Mouse (Mus musculus): ENCODE results near the gene Paqr4. TPM values are rescaled to one million over a fixed set of nuclear protein-coding genes. Genes with fewer than 3 reads are reported as not detected.

Gene Paqr4
- polyA plus RNA-seq, 1 experiment from 2014 or later, result 8.0 TPM

DNA sequence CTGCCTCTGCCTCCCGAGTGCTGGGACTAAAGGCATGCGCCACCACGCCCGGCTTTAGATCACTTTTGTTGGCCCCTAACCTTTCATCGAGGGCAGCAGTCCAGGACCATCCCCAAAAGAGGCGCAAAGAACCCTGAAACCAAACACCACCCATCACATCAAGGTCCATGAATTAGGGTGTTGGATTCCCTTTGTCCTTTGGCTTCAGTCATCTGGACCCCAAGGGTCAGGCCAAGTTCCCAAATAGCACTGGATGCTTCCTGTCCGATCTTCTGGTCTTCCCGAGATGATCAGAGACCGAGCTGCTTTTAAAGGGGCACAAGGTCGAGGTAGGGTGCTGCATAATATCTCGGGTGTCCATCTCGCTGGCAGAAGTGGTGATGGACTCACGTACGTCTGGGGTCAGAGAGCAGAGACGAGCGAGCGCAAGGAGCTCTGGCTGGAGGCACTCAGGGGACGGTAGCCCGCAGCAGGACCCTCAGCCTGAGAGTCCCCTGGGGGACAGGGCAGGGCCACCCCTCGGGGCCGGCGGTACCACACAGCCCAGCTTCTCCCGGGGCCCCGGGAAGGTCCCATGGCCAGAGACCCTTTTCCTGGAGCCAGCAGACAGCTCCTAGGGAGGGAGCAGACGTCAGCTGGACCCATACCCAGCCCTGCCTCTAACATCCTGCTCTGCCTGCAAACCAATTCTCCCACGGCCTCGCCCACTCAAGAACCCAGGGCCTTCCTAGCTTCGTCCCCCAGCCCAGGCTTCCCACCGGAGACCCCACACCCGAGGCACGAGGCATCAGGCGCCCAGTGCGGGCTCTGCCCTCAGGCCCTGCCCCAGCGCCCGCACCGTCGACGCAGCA, 917 bp upstream of the Paqr4 start:
- H3K27ac ChIP-seq (replicated peaks), result no peak overlapping the region
- H3K27me3 ChIP-seq, result peaks cover 94% of the 10 kb centered on the region
- H3K4me3 ChIP-seq (replicated peaks), result no peak overlapping the region
- peaks cover 65% of the 10 kb centered on the region for H3K4me1 ChIP-seq (replicated peaks)
- ATAC-seq (ENCODE audit: insufficient read depth), result no peak
- peaks cover 9% of the 10 kb centered on the region; the same call in 1 of the 2 replicates for H3K36me3 ChIP-seq (replicated peaks)
- H3K9me3 ChIP-seq (replicated peaks), result no peaks in the 10 kb centered on the region
- no peak overlapping the region for H3K9ac ChIP-seq
- H3K4me2 ChIP-seq, result peak overlapping the region; percentile 98; the same call in 1 of the 2 replicates
- WGBS (ENCODE audit: insufficient replicate concordance), result 44% methylated on average over 38 of the region's 38 CpGs

DNA sequence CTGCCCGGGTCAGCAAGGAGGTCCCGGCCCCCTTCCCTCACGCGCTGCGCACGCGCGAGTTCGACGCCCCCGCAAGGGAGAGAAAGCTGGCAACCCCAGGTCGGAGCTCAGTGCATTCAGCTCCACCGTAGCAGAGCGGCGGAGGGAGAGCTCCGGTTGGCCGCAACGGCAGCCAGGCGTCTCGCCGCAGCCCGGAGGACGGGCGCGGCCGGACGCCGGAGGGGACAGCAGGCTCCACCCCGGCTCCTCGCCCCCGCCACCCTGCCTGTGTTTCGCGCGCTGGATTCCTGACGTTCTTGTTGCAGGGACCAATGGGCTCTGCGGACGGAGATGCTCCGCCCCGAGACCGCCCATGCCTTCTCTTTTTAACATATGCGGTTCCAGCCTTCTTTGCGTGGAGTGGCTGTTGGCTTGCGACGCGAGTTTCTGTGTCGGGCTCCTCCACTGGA, 507 bp downstream of the Paqr4 start:
- peak overlapping the region; percentile 45; the same call in 1 of the 2 replicates for H3K27ac ChIP-seq (replicated peaks)
- peaks cover 80% of the 10 kb centered on the region for H3K27me3 ChIP-seq

DNA sequence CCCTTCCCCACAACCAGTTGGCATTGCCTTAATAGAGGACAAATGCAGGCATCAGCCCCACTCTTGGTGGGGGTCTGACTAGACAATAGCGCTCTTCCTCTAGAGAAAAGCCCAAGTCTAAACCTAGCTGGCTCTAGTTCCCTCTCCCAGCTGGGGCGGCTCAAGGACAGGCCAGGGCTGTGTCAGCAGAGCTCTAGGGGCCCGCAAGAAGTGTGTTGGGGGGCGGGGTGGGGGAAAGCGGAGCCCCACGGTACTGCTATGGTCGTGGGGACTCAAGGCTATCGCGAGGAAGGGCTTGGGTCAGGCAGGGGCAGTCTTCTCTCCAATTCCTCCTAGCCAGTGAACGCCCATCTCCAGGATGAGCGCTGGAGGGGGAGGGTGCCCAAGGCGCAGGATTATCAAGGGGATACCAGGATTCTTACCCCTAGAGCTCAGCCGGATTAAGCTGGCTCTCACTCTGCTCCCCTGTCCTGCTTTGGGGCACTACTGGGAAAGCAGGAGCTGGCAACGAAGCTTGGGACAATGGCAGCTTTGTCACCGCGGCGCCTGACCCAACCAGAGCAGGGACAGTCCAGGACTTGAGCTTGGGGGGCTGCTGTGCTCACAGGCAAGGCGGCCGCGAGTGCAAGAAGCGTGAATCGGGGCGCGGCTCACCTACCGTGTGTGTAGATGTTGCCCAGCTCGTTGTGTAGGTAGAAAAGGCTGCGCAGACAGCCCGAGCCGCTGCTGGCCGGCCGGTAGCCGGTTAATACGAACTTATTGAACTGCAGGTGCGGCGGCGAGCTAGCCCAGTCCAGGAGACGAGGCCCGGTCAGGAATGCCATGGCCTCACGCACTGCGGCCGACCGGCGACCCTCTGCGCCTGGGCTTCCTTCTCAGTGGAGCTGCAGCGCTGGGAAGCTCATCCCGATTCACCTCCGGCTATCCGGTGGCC, 1.2 kb downstream of the Paqr4 start:
- peaks cover 73% of the 10 kb centered on the region for H3K27me3 ChIP-seq
- H3K27ac ChIP-seq (replicated peaks), result peak overlapping the region; percentile 45; the same call in 1 of the 2 replicates
- no peaks in the 10 kb centered on the region for H3K9me3 ChIP-seq (replicated peaks)
- ATAC-seq (ENCODE audit: insufficient read depth), result 0 out of 2 replicates have a peak, but pooled peaks have one; percentile 1
- H3K9ac ChIP-seq, result peak overlapping the region; percentile 69
- H3K4me1 ChIP-seq (replicated peaks), result peaks cover 50% of the 10 kb centered on the region
- H3K36me3 ChIP-seq (replicated peaks), result peaks cover 27% of the 10 kb centered on the region; the same call in 1 of the 2 replicates
- peak overlapping the region; percentile 67 for H3K4me3 ChIP-seq (replicated peaks)
- 2% methylated on average over 48 of the region's 48 CpGs for WGBS (ENCODE audit: insufficient replicate concordance)
- H3K4me2 ChIP-seq, result peak overlapping the region; percentile 98

More for the DNA sequence above, 507 bp downstream of the Paqr4 start:
- peak; percentile 87 for ATAC-seq (ENCODE audit: insufficient read depth)
- H3K4me2 ChIP-seq, result peak overlapping the region; percentile 98
- peaks cover 21% of the 10 kb centered on the region; the same call in 1 of the 2 replicates for H3K36me3 ChIP-seq (replicated peaks)
- peak overlapping the region; percentile 67 for H3K4me3 ChIP-seq (replicated peaks)
- H3K9ac ChIP-seq, result peak overlapping the region; percentile 69
- H3K9me3 ChIP-seq (replicated peaks), result no peaks in the 10 kb centered on the region
- WGBS (ENCODE audit: insufficient replicate concordance), result under 1% methylated on average over 46 of the region's 46 CpGs
- H3K4me1 ChIP-seq (replicated peaks), result peaks cover 53% of the 10 kb centered on the region

DNA sequence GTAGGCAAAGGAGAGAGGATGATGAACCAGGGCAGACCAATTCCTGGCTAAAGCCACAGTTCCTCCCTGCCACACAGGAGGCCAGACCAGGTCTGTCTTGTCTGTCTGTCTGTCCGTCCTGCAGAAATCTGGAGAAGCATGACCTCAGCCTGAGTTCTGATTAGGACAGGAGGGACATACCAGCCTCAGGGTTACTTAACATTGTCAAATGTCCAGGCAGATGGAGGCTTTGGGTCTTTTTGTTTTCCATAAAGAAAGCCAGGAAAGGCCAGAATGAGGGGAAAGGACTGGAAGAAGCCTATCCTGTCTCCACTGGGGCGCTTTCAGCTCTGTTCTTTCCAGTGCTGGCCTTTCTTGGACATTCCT, 1.8 kb downstream of the Paqr4 start:
- no peak for ATAC-seq (ENCODE audit: insufficient read depth)
- Histone ChIP-seq H3K4me2 (peak overlapping the region; percentile 98), H3K9me3 (replicated peaks) (no peaks in the 10 kb centered on the region), H3K4me1 (replicated peaks) (peaks cover 50% of the 10 kb centered on the region), H3K27ac (replicated peaks) (no peak overlapping the region), H3K9ac (no peak overlapping the region), H3K4me3 (replicated peaks) (peak overlapping the region; percentile 67; the same call in 1 of the 2 replicates), H3K27me3 (peaks cover 67% of the 10 kb centered on the region), H3K36me3 (replicated peaks) (peaks cover 34% of the 10 kb centered on the region)
- 37% methylated on average over 2 of the region's 2 CpGs for WGBS (ENCODE audit: insufficient replicate concordance)

DNA sequence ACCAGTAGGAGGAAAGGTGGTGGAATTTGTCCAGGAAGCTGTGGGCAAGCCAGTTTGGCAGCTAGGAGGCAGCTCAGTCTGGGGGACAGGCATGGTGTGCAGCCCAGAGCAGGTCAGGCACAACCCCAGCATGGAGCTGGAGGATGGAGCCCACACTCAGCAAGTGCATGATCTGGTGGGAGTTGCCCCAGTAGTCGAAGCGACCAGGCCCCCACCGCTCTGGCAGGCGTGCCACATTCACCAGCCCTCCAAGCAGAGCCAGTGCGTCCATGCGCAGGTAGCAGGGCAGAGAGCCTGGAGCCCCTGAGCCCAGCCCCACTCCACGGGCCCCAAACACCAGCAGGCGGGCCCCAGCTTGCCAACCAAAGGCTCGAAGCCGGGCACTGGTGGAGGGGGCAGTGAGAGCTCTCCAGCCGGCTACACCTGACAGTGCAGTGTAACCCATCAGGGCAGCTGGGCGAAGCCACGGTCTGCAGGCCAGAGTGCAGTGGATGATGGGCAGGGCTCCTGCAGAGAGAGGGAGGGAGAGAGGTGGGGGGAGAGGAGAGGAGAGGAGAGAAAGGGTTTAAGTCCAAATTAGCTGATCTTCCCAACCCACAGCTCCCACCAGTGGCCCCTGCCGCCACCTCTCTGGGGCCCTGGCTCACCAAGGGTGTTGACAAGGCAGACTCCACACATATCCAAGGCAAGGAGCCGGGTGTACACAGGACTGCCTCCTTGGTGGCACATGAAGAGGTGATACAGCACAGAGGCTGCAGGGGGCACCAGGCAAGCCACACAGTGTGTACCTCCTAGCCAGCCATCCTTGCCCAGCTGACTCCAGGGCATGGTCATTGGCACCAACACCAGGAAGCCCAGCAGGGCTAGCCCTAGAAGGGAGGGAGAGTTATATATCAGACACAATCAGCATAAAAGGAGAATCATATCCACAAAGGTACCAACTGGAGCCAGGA, 2.9 kb downstream of the Paqr4 start:
- 66% methylated on average over 15 of the region's 15 CpGs for WGBS (ENCODE audit: insufficient replicate concordance)
- Histone ChIP-seq H3K9me3 (replicated peaks) (no peaks in the 10 kb centered on the region), H3K27ac (replicated peaks) (no peak overlapping the region), H3K9ac (no peak overlapping the region), H3K36me3 (replicated peaks) (peaks cover 43% of the 10 kb centered on the region), H3K4me1 (replicated peaks) (peaks cover 50% of the 10 kb centered on the region), H3K4me2 (no peak overlapping the region), H3K4me3 (replicated peaks) (no peak overlapping the region), H3K27me3 (peaks cover 56% of the 10 kb centered on the region)
- ATAC-seq (ENCODE audit: insufficient read depth), result no peak

DNA sequence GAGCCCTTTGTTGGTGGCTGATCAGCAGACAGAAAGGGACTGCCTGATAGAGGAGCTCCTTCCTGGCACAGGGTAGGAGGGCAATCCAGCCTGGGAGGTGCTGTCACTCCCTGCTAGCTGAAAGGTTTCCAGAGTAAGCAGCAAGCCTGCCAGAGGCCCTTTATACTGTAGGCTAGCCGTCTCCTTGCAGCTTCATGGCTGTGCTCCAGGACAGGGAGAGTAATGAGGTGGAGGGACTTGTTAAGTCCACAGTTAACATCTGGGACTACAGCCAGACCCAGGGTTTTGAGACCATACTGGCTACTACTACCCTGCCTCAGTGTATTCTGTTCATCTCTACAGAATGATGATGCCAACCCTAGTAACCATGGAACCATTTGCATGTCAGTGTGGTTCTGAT, 6.3 kb downstream of the Paqr4 start:
- no peak overlapping the region for H3K4me2 ChIP-seq
- no peak overlapping the region for H3K4me3 ChIP-seq (replicated peaks)
- H3K9me3 ChIP-seq (replicated peaks), result no peaks in the 10 kb centered on the region
- WGBS (ENCODE audit: insufficient replicate concordance), result 78% methylated on average over 1 of the region's 1 CpGs
- H3K4me1 ChIP-seq (replicated peaks), result peaks cover 20% of the 10 kb centered on the region
- H3K27ac ChIP-seq (replicated peaks), result no peak overlapping the region
- H3K9ac ChIP-seq, result no peak overlapping the region
- ATAC-seq (ENCODE audit: insufficient read depth), result no peak
- H3K27me3 ChIP-seq, result peaks cover 22% of the 10 kb centered on the region
- H3K36me3 ChIP-seq (replicated peaks), result peaks cover 51% of the 10 kb centered on the region

DNA sequence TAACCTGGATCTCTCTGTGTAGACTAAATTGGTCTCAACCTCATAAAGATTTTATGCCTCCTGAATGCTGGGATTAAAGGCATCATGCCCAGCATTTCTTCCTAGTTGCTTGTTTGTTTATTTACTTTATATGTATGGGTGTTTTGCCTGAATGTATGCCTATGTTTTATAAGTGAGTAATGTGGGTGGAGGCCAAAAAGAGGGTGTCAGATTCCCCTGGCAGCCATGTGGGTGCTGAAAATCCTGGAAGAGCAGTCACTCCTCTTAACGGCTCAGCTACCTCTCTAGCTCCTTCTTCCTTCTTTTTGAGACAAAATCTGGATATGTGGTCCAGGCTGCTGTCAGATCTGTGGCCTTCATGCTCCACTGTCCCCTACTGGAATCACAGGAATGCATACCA, 10.2 kb downstream of the Paqr4 start:
- H3K9me3 ChIP-seq (replicated peaks), result no peaks in the 10 kb centered on the region
- H3K4me2 ChIP-seq, result no peak overlapping the region
- no peak for ATAC-seq (ENCODE audit: insufficient read depth)
- H3K27me3 ChIP-seq, result no peaks in the 10 kb centered on the region
- H3K4me3 ChIP-seq (replicated peaks), result no peak overlapping the region
- no peak overlapping the region for H3K9ac ChIP-seq
- peaks cover 26% of the 10 kb centered on the region for H3K4me1 ChIP-seq (replicated peaks)
- H3K36me3 ChIP-seq (replicated peaks), result peaks cover 33% of the 10 kb centered on the region
- 69% methylated on average over 1 of the region's 1 CpGs for WGBS (ENCODE audit: insufficient replicate concordance)
- H3K27ac ChIP-seq (replicated peaks), result no peak overlapping the region

DNA sequence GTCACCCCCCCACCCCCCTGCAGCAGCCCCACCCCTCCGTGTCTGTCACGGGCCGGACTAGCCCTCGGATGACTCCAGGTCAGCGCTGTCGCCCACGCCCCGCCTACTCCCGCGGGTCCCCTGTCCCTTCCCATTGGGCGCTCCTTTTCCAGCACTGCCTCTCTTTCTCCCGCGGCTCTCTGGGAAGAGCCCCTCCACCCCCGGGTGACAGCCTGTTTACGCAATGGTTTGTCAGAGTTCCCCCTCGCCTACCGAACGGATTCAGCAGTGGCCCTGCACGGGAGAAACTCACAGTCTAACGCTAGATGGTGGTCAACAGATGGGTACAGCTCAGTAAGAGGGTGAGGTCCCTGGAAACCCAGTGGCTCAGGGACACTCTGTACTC, 13.9 kb downstream of the Paqr4 start:
- no peaks in the 10 kb centered on the region for H3K36me3 ChIP-seq (replicated peaks)
- peak overlapping the region; percentile 90 for H3K27ac ChIP-seq (replicated peaks)
- H3K9ac ChIP-seq, result peak overlapping the region; percentile 81
- peak; percentile 87 for ATAC-seq (ENCODE audit: insufficient read depth)
- peak overlapping the region; percentile 76 for H3K4me2 ChIP-seq
- peak overlapping the region; percentile 79 for H3K4me3 ChIP-seq (replicated peaks)
- under 1% methylated on average over 20 of the region's 20 CpGs for WGBS (ENCODE audit: insufficient replicate concordance)
- H3K9me3 ChIP-seq (replicated peaks), result no peaks in the 10 kb centered on the region
- H3K27me3 ChIP-seq, result peaks cover 5% of the 10 kb centered on the region; the same call in 1 of the 2 replicates
- H3K4me1 ChIP-seq (replicated peaks), result peaks cover 30% of the 10 kb centered on the region

DNA sequence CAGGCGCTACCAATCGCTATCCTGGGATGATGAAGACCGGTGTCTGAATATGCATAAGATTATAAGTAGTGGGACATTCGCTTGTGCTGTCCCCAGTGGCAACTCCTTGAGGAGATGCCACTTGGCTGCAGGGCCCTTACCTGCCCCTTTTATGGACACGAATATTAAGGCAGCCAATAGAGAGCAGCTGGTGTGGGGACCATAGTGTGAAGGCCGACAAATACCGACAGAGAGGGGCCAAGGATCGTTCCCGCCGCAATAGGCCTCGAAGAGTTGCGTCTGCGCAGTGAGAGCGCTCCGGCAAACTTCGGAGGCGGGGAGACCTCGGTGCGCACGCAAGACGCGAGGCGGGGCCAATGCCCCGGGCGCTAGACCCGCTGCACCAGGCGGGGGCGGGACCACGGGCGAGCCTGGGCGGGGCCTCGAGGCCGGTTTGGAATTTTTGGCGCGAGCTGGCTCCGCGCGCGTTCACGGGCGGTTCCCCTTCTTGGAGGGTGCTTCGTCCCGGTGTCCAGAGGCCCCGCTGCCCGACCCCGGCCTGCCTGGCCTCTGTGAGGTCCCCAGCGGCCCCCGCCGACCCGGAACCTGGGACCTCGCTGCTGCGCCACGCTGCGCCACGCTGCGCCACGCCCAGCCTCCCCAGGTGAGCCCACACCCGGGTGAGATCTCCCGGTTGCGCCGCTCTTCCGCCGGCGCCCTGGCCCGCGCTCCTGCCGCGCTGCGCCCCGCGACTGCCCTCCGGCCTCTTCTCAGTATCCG, 14.5 kb downstream of the Paqr4 start, which contains the start of gene Pkmyt1:
Gene Pkmyt1, plus strand, starts transcription at position 338 of the 759 bp plus-strand sequence.
- H3K27me3 ChIP-seq, result peaks cover 5% of the 10 kb centered on the region; the same call in 1 of the 2 replicates
- WGBS (ENCODE audit: insufficient replicate concordance), result 2% methylated on average over 72 of the region's 73 CpGs
- peak; percentile 88 for ATAC-seq (ENCODE audit: insufficient read depth)
- peak within 1 kb of the TSS; percentile 79 for H3K4me3 ChIP-seq (replicated peaks)
- H3K36me3 ChIP-seq (replicated peaks), result no peaks in the 10 kb centered on the region
- H3K27ac ChIP-seq (replicated peaks), result peak within 1 kb of the TSS; percentile 90
- H3K9me3 ChIP-seq (replicated peaks), result no peaks in the 10 kb centered on the region
- peak within 1 kb of the TSS; percentile 76 for H3K4me2 ChIP-seq
- peaks cover 30% of the 10 kb centered on the region for H3K4me1 ChIP-seq (replicated peaks)
- H3K9ac ChIP-seq, result peak within 1 kb of the TSS; percentile 81

Data from liver, embryonic 15.5 days (tissue).